Mouse (Mus musculus) 3134 (cell line): ENCODE measurements around the gene Ttc16.

Experiments
- DNase-seq: peaks from one replicate; pipeline ENCODE4 v3.0.0-alpha.2; 2011; ENCODE audit warnings: low spot score; ENCODE audit not compliant: insufficient read length; ENCODE audit errors: extremely low read depth

Ttc16 gene

DNA sequence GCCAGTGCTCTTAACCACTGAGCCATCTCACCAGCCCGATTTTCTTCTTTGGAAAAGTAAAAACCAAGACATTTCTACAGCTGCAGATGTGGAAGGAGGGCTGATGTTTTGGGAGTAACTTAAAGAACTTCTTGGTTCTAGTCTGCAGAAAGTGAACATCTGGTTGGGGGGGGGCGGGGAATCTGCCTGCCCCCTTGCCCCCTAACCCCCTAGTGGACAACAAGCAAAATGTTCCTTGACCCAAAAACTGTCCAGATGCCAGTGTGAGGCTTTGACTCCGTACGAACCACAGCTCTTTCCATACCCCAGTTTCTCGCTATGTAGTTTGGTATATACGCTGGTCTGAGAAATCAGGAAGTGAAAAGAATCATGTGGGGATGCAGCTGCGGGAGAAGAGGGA is 25.2 kb downstream of the Ttc16 start:
- no peak for DNase-seq

DNA sequence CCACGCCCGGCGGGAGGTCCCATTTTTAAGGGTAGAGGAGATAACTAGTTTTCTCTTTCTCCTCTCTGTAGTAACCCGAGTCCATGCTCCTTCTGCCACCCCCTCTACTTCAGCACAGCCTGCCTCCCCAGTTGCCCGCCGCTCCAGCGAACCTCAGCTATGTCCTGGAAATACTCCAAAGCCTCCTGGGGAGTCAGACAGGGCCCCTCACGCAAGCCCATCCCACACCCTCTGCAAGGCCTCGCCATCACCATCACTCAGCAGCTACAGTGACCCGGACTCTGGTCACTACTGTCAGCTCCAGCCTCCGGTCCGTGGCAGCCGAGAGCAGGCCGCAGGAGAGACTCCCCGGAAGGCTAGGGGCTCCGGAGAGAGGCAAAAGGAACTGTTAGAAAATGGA is 26.4 kb downstream of the Ttc16 start:
- DNase-seq, result no peak

DNA sequence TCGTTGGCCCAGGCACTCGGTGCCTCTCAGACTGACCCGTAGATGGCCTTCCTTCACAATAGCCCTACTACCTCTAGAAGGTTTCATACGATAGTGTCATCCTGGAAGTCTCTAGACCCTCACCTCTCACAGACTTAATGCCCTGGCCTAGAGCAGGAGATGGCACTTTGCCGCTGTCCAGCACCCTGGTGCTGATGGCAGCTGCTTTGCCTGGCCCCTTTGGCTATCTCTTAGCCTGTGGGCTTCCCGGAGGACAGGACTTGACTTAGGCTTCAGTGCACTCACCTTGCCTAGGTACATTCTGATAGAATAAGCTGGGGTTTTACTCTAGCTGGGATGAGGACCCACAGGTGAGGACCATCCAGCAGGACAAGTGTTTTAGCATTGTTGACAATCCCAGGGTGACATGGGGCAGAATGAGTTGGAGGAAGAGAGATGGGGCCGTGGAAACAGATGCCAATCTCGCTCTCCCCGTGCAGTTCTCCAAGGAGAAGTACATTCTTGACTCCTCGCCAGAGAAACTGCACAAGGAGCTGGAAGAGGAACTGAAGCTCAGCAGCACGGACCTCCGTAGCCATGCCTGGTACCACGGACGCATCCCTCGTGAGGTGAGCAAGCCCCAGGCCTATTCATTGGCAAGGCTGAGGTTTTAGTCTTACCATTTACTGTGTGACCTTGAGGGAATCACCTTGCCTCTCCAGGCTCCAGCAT is 31.0 kb downstream of the Ttc16 start:
- no peak for DNase-seq

DNA sequence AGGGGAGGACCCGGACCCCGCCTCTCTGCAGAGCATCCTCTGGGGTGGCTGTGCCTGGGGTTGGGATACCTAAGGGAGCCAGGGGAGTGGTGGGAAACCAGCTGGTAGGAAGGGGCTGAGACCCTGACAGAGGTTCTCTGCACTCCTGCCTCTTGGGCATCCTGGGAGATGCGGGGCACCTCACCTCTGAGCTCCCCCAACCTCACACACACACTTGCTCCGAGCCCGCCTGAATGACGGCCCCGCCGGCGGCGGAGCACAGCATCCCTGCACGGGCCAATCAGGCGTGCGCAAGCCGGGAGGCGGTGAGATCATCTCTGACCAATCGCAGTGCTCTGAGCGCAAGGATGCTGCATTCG is 33.3 kb downstream of the Ttc16 start:
- no peak for DNase-seq

DNA sequence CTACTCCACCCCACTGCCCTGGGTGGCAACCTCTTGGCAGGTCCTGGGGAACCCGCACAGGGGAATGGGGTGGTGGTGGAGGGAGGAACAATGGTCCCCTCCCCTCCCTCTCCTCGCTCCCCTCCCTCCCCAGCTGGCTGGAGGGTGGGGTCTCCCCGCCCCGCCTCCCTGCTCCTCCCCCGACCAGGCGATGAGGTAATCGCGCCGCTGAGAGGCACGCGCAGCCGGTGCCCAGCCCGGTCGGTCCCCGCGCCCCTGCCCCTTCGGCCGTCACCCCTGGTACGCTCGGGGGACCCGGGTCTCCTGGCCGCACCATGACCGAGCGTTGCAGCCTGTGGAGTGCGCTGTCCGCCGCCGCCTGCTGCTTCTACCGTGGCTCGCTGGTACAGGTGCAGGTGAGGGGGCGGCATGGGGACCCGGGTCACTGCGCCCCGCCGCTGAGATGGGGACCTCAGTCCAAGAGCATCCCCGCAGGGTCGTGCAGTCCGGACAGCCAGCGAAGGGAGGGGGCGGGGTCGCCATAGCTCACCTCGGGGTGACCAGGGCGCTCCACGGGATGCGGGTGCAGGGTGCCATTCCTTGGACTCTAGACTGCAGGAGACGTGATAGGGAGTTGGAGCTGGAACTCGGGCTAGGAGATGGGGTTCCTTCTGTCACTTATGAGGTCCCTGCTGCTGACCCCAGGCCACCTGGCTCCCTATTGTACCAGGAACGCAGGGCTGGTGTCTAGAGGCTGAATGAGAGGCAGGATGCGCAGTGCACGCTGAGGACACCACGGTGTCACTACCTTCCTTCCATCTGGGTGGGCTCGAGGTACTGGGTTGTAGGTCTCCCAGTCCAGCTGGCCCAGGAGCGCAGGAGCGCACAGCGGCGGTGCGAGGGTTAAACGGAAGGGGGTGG is 33.9 kb downstream of the Ttc16 start:
- DNase-seq, result no peak

DNA sequence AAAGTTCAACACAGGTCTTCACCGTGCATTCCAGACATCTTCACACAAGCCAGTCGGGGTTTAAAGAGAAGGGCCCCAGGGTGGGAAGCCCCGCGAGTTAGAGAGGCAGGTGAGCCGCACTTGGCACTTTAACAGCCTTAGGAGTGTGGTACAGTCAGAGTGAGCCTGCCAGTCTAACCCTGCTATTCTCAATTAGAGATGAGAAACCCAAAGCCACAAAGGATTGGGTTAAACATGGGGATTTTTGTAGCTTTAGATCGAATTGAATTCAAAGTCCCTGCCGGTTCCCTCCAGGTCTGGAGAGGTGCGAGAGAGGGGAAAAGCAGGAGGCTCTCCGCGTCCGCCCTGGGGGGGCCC is 34.5 kb downstream of the Ttc16 start, which contains the start of gene 6330409D20Rik:
Gene 6330409D20Rik, minus strand, starts transcription at position 101 of the 357 bp plus-strand sequence.
- no peak for DNase-seq

DNA sequence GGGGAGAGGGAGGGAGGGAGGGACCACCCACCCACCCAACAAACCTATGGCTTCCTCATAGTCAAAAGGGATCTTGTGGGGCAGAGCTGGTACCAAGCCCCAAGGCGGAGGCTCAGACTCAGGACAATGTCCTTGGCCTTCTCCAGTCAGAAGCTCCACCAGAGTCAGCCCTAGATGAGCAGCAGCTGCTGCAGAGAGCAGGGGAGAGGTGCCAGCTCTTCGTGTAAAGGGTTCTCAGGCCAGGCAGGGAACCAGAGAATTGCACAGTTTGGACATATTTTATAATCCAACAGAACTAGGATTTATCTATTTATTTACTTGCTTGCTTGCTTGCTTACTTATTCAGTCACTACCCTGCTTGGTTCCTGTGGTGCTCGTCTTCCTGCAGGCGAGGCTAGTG is 36.1 kb downstream of the Ttc16 start:
- no peak for DNase-seq

DNA sequence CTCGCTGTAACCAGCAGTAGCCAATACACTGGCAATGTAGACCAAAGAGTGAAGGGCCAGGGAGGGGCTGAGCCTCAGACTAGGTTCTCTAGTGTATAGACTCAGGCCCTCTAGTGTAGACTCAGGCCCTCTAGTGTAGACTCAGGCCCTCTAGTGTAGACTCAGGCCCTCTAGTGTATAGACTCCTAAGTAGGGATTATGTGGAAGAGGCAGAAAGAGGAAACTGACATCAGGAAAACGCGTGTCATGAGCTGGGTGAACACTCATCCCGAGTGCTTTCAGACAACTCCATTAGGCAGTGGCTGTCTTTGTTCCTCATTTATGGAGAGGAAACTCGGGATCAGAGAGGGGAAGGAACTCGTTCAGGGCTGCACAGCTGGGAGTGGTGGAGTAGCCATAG is 38.4 kb downstream of the Ttc16 start:
- DNase-seq, result no peak

DNA sequence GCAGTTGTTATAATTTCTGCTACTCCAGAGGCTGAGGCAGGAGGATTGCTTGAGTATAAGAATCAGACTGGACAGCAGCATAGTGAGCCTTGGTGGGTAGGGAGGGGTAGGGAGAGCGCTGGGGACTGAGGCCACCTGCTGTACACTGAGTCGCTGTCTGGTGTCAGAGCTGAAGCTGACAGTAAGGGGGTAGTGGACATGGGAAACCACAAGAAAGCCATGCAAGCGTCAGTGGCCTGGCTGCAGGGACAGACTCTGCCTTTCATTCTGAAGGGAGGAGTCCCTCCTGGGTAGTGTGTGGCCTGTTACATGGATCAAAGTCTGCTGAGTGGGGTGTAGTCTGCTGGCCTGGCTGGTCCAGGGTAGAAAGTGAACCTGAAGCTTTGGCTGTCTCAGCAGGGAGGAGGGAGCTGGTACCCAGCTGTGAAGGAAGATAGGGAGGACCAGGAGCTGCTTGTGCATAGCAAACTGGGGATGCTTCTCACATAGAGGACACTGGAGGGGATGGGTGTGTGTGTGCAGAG is 39.1 kb downstream of the Ttc16 start:
- no peak for DNase-seq

DNA sequence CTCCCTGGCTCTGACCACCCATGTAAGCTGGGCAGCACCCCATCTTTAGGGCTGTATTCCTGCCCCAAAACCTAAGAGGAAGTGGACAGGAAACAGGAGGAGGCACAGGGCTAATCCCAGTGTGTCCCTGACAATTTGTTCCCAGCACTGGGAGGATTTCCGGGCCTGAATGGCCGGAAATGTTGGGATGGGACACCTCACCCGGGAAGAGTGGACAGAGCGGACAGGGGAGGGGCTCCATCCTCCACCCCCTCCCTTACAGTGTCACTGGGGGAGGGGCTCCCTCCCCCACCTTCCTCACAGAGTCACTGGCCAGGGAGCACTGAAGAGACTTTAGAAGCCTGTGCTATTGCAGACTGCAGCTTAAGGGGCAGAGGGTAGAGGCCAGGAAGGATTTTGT is 40.5 kb downstream of the Ttc16 start:
- no peak for DNase-seq

DNA sequence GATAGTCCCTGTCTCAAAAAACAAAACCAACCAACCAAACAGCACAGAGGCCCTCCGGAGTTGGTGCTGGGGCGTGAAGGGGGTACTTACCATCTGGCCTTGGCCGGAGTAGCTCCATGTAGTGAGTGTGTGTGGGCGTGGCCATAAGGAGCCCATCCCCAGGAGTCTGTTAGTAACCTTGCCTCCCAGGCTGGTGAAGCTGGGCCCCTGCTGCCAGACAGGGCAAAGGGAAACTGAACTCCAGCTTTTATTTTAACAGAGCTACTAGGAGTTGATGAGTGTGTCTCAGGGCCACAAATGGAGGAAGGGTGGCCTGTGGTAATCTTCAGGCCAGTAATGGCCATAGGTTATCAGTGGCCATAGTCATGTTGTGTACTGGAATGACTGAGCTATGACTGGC is 41.0 kb downstream of the Ttc16 start:
- no peak for DNase-seq

DNA sequence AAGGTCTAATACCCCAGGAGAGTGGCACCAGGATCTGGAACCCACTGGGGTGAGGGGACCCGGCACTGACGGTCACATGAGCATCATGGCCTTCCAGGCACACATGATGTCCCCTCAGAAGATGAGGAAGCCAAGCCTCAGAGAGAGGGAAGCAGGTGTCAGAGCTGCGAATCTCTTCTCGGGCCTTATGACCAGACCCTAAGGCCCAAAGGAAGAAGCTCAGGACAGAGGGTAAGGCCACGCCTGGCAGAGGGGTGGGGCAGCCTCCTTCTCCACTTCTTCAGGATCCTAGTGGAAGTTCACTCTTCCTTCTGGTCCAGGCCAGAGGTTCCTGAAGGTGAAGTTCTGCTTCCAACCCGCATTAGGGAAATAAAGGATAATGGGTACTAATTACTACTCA is 42.7 kb downstream of the Ttc16 start:
- DNase-seq, result no peak

DNA sequence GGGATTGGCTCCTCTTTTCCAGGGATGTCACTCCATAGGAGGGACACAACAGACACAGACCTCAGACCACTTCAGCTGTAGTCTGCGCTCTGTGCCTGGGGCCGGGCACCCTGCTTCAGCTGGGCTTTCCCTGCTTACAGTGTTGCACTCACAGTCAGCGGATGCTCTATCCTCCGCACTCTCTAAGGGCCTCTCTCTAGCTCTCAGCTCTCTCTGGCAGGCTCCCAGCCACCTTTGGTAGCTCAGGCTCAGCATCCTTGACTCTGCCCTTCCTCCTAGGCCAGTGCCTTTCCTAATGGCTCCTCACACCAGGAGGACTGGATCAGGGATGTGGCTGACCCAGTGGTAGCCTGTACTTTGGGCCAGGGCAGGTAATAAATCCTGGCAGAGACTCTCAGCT is 43.5 kb downstream of the Ttc16 start:
- DNase-seq, result no peak

DNA sequence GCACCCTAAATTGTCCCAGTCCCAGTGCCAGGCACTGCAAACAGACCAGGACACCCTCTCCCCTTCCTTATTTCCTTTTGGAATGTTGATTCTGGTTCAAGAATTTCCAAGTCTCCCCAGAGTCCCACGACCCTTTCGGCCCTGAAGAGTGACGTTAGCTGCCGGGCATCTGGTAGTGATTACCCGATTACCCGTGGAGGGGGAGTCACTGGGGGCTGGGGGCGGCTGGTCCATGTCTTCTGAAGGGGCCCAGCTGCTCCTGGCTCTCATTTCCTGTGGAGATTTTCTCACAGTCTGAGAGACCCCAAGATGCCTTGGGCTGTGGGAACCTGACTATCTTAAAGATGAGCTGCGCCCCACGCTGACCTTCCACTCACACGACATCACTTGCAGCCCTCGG is 44.6 kb downstream of the Ttc16 start:
- DNase-seq, result no peak

DNA sequence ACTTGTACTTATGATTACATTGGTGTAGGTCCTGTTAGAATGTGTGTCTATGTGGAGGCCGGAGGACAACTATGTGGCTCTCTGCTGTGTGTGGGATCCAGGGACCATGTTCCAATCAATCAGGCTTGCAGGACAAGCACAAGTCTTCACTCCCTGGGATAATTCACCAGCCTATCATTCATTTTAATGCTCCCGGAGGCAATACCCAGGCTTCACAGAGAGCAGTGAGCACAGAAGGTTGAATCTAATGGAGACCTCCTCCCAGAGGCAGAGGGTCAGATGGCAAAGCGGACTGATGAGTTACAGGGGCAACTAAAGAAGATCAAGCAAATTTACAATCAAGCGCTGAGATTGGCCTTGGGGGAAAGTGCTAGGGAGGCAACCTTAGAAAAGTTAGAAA is 45.9 kb downstream of the Ttc16 start:
- no peak for DNase-seq

DNA sequence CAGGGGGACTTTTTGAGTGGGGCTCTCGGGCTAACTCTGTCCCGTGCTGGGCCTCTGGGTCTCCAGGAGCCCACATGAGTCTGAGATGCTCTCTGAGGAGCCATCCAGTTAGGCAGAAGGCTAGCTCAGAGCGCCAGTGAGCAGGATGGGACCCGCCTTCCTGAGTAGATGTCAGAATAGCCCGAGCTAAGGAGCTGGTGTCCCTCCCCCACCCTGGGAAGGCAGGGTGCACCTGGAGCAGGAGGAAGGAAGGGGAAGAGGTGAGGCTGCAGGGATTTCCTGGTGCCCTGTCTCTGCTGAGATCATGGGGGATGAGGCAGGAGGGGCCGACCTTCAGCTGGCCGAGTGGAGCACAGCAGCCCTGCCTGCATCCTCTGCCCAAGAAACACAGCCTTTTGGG is 47.0 kb downstream of the Ttc16 start:
- no peak for DNase-seq

DNA sequence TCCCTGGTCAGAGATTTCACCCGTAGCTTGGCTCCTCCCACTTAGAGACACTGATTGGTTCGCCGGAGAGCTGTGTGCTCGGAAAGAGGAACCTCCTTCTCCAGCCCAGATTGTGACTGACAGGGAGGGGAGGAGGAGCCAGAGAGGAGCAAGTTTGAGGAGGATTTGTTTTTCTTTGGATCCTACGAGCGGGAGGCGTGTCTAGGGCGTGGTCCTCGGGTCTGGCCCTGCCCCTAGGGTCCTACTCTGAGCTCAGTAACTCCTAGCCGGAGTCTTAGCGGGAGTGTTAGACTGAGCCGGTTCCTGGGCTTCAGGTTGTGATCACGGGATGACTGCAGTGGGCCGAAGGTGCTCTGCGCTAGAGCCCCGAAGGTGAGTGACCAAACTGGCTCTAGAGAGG is 48.0 kb downstream of the Ttc16 start:
- DNase-seq, result peak; percentile 85

DNA sequence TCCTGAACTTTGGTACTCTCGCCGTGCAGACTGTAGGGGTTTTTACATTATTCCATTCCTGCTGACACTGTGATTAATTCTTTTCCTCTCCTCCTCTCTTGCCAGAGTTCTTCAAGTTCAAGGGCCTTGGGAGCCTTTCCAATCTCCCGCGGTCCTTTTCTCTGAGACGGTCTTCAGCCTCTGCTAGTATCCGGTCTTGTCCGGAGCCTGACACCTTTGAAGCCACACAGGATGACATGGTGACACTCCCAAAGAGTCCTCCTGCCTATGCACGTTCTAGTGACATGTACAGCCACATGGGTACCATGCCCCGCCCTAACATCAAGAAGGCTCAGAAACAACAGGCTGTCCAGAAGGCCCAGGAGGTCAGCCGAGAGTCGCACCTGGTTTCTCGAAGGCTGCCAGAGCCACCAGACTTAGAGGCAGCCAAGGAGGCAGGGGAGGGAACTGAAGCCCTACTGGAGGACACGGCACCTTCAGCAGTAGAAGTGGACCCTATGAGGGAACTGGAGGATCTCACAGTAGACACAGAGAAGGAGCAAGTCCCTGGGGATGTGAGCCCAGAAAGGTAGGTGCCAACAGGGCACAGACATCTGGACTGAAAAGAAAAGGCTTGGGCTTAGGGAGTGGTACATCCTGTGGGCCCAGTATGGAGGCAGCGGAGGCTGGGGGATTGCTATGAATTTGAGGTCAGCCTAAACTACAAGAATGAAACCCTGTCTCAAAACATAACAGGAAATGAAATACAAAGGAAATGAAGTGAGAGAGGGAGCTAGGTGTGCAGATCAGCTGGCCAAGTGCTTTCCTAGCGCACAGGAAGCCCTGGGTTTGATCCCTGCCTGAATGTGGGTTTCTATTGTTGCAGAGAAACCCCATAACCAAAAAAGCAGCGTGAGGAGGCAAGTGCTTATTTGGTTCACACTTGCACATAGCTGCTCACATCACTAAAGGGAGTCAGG is 50.3 kb downstream of the Ttc16 start:
- no peak for DNase-seq

DNA sequence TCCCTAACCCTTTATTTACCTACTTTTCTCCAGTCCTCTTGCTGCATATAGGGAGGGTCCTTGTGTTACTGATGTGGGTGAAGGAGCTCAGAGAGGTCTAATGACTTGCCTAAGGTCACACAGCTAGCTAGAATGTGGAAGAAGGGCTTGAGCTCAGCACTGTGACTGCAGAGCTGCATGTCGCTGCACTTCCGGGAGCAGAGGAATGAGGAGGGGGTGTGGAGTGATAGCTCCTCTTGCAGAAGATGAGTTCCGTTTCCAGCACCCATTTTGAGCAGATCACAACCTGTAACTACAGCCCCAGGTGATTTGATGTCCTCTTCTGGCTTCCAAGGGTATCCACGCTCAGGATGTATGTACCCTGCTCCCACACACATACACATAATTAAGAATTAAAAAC is 51.3 kb downstream of the Ttc16 start:
- no peak for DNase-seq

DNA sequence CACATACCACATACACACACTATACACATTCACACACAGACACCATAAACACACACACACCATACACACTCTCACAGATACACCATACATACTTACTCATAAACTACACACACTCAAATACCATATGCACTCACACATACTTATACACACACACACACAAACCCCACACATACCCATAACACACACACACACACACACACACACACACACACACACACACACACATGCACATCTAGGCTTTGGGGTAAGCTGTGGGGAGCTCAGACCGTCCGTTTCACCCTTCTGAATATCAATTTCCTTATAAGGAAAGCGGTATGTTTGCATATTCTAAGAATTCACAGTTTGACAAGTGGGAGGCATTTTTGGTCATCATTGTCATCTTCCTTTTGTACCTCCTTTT is 52.9 kb downstream of the Ttc16 start:
- DNase-seq, result no peak

DNA sequence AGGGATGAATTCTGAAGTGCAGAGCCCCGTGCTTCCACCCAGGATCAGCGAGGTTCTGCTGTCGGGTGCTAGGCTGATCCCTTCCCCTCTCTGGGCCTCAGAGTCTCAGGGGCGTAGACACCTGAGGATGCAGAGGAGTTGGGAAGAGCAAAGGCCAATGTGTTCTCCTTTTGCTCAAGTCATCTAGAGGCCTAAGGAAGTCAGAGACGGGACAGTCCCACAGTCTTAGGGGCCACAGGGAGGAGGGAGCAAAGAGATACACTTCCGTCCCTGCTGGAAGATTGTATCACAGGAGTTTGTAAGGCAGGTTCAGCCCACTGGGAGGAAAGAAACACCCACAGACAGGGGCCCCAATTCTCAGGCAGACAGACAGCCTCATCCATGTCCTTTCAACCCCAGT is 53.4 kb downstream of the Ttc16 start:
- DNase-seq, result no peak
